Mouse (Mus musculus): Measurements from ENCODE around the gene Treml4. TPM values are rescaled to one million over a fixed set of nuclear protein-coding genes. Genes with fewer than 3 reads are reported as not detected.

Gene Treml4
- polyA plus RNA-seq, 1 experiment from 2014 or later, result 2.2 TPM

DNA sequence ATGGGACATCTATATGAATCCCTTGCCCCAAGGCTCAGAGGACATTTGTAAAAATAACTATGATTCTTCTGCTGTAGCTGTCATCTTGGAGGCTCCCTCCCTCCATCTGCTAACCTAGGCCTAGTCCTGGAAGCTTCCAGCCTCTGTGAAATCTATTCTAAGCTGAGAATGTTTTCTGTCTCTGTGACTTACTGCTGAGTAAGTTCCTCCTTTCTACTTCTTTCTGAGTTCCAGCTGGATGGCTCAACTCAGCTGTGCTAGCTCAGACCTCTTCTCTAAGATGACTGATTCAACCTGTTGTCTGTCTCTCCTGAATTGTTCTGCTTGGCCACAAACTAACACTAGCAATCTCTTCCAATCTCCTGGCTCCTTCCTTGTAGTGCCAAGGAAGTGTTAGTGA is 14.3 kb downstream of the Treml4 start:
- no peak for ATAC-seq
- no peak overlapping the region for H3K27ac ChIP-seq (ENCODE audit: low read depth, low read length)
- H3K4me3 ChIP-seq (ENCODE audit: low read depth, low read length), result no peak overlapping the region
- 0 out of 2 replicates have a peak, but pooled peaks cover 3% of the 10 kb centered on the region for H3K4me1 ChIP-seq (replicated peaks; ENCODE audit: control insufficient read depth, insufficient read depth, low read length)
- H3K9ac ChIP-seq (ENCODE audit: low read depth, low read length), result no peak overlapping the region
- TF ChIP-seq CTCF (IDR thresholded peaks at IDR 0.05; ENCODE audit: low read depth), result no peak
- no peaks in the 10 kb centered on the region for H3K9me3 ChIP-seq (ENCODE audit: control insufficient read depth)
- H3K36me3 ChIP-seq (ENCODE audit: control insufficient read depth, insufficient read depth), result no peaks in the 10 kb centered on the region
- no peak overlapping the region for H3K4me2 ChIP-seq (replicated peaks; ENCODE audit: low read depth)
- H3K27me3 ChIP-seq (replicated peaks; ENCODE audit: control insufficient read depth, insufficient read depth, low read length), result no peaks in the 10 kb centered on the region

DNA sequence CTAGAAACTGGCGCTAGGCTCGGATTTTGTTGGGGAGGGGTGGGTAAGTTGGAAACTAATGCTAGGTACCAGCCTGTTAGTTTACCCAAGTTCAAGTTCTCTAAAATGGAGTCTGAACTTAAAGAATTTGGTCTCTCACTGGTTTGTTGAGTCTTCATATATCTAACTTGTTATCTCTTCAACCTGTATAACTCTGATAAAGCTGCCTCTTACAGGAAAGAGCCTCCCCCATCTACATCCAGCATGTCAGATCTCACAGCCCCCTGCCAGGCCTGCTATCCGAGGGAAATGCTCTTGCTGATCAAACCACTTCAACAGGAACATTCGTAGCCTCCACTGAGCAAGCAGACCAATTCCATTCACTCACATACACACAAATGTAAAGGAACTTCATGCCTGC is 14.9 kb downstream of the Treml4 start:
- 0 out of 2 replicates have a peak, but pooled peaks cover 3% of the 10 kb centered on the region for H3K4me1 ChIP-seq (replicated peaks; ENCODE audit: control insufficient read depth, insufficient read depth, low read length)
- no peaks in the 10 kb centered on the region for H3K27me3 ChIP-seq (replicated peaks; ENCODE audit: control insufficient read depth, insufficient read depth, low read length)
- no peaks in the 10 kb centered on the region for H3K9me3 ChIP-seq (ENCODE audit: control insufficient read depth)
- H3K4me2 ChIP-seq (replicated peaks; ENCODE audit: low read depth), result no peak overlapping the region
- WGBS, result 85% methylated on average over 4 of the region's 4 CpGs
- TF ChIP-seq CTCF (IDR thresholded peaks at IDR 0.05; ENCODE audit: low read depth), result no peak
- H3K9ac ChIP-seq (ENCODE audit: low read depth, low read length), result no peak overlapping the region
- no peak for ATAC-seq
- H3K27ac ChIP-seq (ENCODE audit: low read depth, low read length), result no peak overlapping the region
- no peaks in the 10 kb centered on the region for H3K36me3 ChIP-seq (ENCODE audit: control insufficient read depth, insufficient read depth)
- no peak overlapping the region for H3K4me3 ChIP-seq (ENCODE audit: low read depth, low read length)

DNA sequence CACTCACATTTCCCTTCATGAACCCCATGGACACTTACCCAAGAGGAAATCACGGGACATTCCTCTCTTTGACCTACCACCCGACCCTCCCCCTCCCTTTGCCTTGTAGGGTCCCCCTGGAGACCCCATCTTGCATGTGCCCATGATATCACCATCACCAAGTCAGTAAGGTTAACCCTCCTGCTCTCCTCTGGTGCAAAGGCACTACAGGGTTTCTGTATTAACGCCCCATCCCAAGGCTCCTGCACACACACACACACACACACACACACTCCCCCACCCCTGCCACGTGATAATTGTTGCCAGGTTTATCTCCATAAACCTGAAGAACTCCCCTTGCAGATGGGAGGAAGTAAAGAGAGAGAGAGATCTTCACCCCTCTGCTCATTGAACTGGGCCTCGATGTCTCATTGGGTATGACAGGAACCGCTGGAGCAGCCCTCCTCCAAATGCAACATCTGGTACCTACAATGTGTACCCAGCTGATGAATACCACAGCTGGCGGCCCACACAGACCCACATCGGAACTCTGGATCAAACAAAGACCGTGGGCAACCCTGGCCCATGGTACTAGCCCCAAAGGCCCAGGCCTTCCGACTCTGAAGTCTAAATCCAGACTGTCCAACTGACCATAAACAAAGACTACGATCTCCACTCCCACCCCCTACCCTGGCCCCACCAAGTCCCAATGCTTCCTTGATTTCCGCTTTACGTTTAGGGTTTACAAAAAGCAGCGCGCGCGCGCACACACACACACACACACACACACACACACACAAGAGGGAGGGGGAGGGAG is 17.0 kb downstream of the Treml4 start:
- H3K27me3 ChIP-seq (replicated peaks; ENCODE audit: control insufficient read depth, insufficient read depth, low read length), result no peaks in the 10 kb centered on the region
- H3K4me2 ChIP-seq (replicated peaks; ENCODE audit: low read depth), result peak overlapping the region; percentile 54
- no peak overlapping the region for H3K9ac ChIP-seq (ENCODE audit: low read depth, low read length)
- no peak for TF ChIP-seq CTCF (IDR thresholded peaks at IDR 0.05; ENCODE audit: low read depth)
- ATAC-seq, result no peak
- 24% methylated on average over 18 of the region's 18 CpGs for WGBS
- no peak overlapping the region for H3K27ac ChIP-seq (ENCODE audit: low read depth, low read length)
- no peaks in the 10 kb centered on the region for H3K36me3 ChIP-seq (ENCODE audit: control insufficient read depth, insufficient read depth)
- no peaks in the 10 kb centered on the region for H3K9me3 ChIP-seq (ENCODE audit: control insufficient read depth)
- peak overlapping the region; percentile 11; the same call in 1 of the 2 replicates for H3K4me3 ChIP-seq (ENCODE audit: low read depth, low read length)
- 0 out of 2 replicates have a peak, but pooled peaks cover 3% of the 10 kb centered on the region for H3K4me1 ChIP-seq (replicated peaks; ENCODE audit: control insufficient read depth, insufficient read depth, low read length)

DNA sequence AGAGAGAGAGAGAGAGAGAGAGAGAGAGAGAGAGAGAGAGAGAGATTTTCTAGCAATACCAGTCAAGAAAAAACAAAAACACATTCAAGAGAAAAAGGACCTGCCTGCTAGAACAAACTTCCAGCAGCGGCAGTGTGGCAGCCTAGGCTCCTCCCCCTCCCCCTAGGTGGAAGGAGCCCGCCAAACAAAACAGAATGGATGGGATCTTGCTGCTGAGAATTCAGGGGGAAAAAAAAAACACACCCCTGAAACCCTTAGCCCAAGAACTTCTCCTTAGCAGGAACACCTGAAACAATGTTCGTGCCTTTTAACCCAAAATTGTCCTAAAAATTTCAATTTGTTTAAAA is 17.6 kb downstream of the Treml4 start:
- no peak for TF ChIP-seq CTCF (IDR thresholded peaks at IDR 0.05; ENCODE audit: low read depth)
- Histone ChIP-seq H3K4me3 (ENCODE audit: low read depth, low read length) (peak overlapping the region; percentile 11; the same call in 1 of the 2 replicates), H3K9me3 (ENCODE audit: control insufficient read depth) (no peaks in the 10 kb centered on the region), H3K27ac (ENCODE audit: low read depth, low read length) (no peak overlapping the region), H3K27me3 (replicated peaks; ENCODE audit: control insufficient read depth, insufficient read depth, low read length) (no peaks in the 10 kb centered on the region), H3K36me3 (ENCODE audit: control insufficient read depth, insufficient read depth) (no peaks in the 10 kb centered on the region), H3K9ac (ENCODE audit: low read depth, low read length) (no peak overlapping the region), H3K4me1 (replicated peaks; ENCODE audit: control insufficient read depth, insufficient read depth, low read length) (0 out of 2 replicates have a peak, but pooled peaks cover 3% of the 10 kb centered on the region), H3K4me2 (replicated peaks; ENCODE audit: low read depth) (peak overlapping the region; percentile 54)
- 12% methylated on average over 3 of the region's 3 CpGs for WGBS
- ATAC-seq, result no peak

DNA sequence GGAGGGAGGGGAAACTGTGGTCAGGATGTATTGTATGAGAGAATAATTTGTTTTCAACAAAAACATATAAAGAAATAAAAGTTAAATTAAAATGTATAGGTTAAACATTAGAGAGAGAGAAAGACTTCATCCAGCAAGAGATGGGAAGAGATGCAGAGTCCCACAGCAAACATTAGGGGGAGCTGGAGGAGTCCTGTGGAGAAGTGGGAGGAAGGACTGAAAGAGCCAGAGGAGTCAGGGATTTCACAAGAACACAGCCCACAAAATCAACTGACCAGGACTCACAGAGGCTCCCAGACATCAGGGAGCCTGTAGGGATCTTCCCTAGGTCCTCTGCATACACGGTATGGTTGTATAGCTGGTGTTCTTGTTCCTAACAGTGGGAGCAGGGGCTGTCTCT is 22.7 kb downstream of the Treml4 start:
- Histone ChIP-seq H3K9ac (ENCODE audit: low read depth, low read length) (no peak overlapping the region), H3K9me3 (ENCODE audit: control insufficient read depth) (no peaks in the 10 kb centered on the region), H3K4me3 (ENCODE audit: low read depth, low read length) (no peak overlapping the region), H3K4me2 (replicated peaks; ENCODE audit: low read depth) (no peak overlapping the region), H3K36me3 (ENCODE audit: control insufficient read depth, insufficient read depth) (no peaks in the 10 kb centered on the region), H3K4me1 (replicated peaks; ENCODE audit: control insufficient read depth, insufficient read depth, low read length) (no peaks in the 10 kb centered on the region), H3K27me3 (replicated peaks; ENCODE audit: control insufficient read depth, insufficient read depth, low read length) (no peaks in the 10 kb centered on the region), H3K27ac (ENCODE audit: low read depth, low read length) (no peak overlapping the region)
- no peak for ATAC-seq
- 44% methylated on average over 1 of the region's 1 CpGs for WGBS
- TF ChIP-seq CTCF (IDR thresholded peaks at IDR 0.05; ENCODE audit: low read depth), result peak; percentile 53

DNA sequence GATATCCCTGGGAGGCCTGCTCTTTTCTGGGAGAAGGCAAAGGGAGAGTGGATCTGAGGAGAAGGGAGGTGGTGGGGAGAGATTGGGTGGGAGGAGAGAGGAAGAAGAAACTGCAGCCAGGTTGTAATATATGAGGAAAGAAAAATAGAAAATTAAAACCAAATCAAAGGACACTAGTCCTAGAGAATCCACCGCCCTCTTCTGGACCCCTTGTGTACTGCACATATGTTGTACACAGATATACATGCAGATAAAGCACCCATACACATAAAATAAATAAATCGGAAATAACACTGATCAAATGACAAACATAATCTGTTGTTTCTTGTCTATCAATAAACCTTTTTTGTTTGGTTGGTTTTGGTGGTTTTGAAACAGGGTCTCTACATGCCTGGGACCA is 23.2 kb downstream of the Treml4 start:
- Histone ChIP-seq H3K27me3 (replicated peaks; ENCODE audit: control insufficient read depth, insufficient read depth, low read length) (no peaks in the 10 kb centered on the region), H3K9ac (ENCODE audit: low read depth, low read length) (no peak overlapping the region), H3K36me3 (ENCODE audit: control insufficient read depth, insufficient read depth) (no peaks in the 10 kb centered on the region), H3K27ac (ENCODE audit: low read depth, low read length) (no peak overlapping the region), H3K4me2 (replicated peaks; ENCODE audit: low read depth) (no peak overlapping the region), H3K4me3 (ENCODE audit: low read depth, low read length) (no peak overlapping the region), H3K9me3 (ENCODE audit: control insufficient read depth) (no peaks in the 10 kb centered on the region), H3K4me1 (replicated peaks; ENCODE audit: control insufficient read depth, insufficient read depth, low read length) (no peaks in the 10 kb centered on the region)
- TF ChIP-seq CTCF (IDR thresholded peaks at IDR 0.05; ENCODE audit: low read depth), result peak; percentile 50
- 76% methylated on average over 2 of the region's 2 CpGs for WGBS
- no peak for ATAC-seq
